Comparison of ENCODE assay signal across 19 mouse cellular contexts in genomic region chr19:56679213-56679965, GRCm38 (mm10). TPM values are rescaled to one million over a fixed set of nuclear protein-coding genes. Genes with fewer than 3 reads are reported as not detected.
DNase-seq lines count a peak whose midpoint lies in the region; ATAC-seq and TF ChIP-seq lines count a peak whose summit lies in the region.
"Had no signal": no experiment of that assay in that cellular context is flagged by ENCODE, and none has a peak within 500 bp of the region (broad histone marks: within the 10 kb centered on the region; RNA-seq: fewer than 3 reads in every experiment).

No protein-coding gene starts in this region.

- TF ChIP-seq CTCF in gastrocnemius, adult 2 months (IDR thresholded peaks at IDR 0.05): no peak
- TF ChIP-seq CTCF in embryonic fibroblast, embryonic 13.5 days (IDR thresholded peaks at IDR 0.05; ENCODE audit: borderline replicate concordance, insufficient read depth, low read length): no peak

- peak; percentile 38 for DNase-seq in gastrocnemius, postnatal 14 days
- DNase-seq in gastrocnemius, adult 2 months: no peak
- no peak for DNase-seq in limb, embryonic 10.5 days (ENCODE audit: low spot score)
- DNase-seq in adrenal gland, postnatal 10 days: no peak
- DNase-seq in yolk sac, embryonic 10.5 days (ENCODE audit: low spot score): no peak
- DNase-seq: cerebellum, postnatal 14 days; liver, embryonic 13.5 days; lung, postnatal 14 days; spleen, adult 18-20 months had no signal

- H3K27ac ChIP-seq in gastrocnemius, adult 2 months: no peak overlapping the region
- peak overlapping the region; percentile 70; the same call in 1 of the 2 replicates for H3K27ac ChIP-seq in limb, embryonic 13.5 days
- no peak overlapping the region for H3K27ac ChIP-seq in limb, embryonic 10.5 days
- H3K27ac ChIP-seq in embryonic fibroblast, embryonic 13.5 days (ENCODE audit: insufficient read depth, low read length): peak overlapping the region; percentile 13; the same call in 1 of the 2 replicates
- peak overlapping the region; percentile 55; the same call in 1 of the 2 replicates for H3K27ac ChIP-seq in limb, embryonic 15.5 days
- H3K27ac ChIP-seq: embryonic facial prominence, embryonic 12.5 days; hindbrain, embryonic 10.5 days; layer of hippocampus, adult 2 months; liver, embryonic 13.5 days; stomach, postnatal 0 days had no signal

- H3K9ac ChIP-seq in limb, embryonic 13.5 days: no peak overlapping the region
- no peak overlapping the region for H3K9ac ChIP-seq in limb, embryonic 15.5 days
- H3K9ac ChIP-seq: embryonic facial prominence, embryonic 12.5 days; liver, embryonic 13.5 days had no signal

- H3K27me3 ChIP-seq in limb, embryonic 13.5 days: no peaks in the 10 kb centered on the region
- 0 out of 2 replicates have a peak, but pooled peaks cover 16% of the 10 kb centered on the region for H3K27me3 ChIP-seq in limb, embryonic 10.5 days (ENCODE audit: low read depth, poor library complexity, severe bottlenecking)
- no peaks in the 10 kb centered on the region for H3K27me3 ChIP-seq in limb, embryonic 15.5 days
- H3K27me3 ChIP-seq: embryonic facial prominence, embryonic 12.5 days; liver, embryonic 13.5 days had no signal

- intact Hi-C loops in gastrocnemius, postnatal 14 days (cut with DNase I; ENCODE audit: low total_unique reads): no loop called here
- intact Hi-C loops in gastrocnemius, adult 2 months (cut with DNase I): no loop called here

- no peak for TF ChIP-seq POLR2A in embryonic fibroblast, embryonic 13.5 days (IDR thresholded peaks at IDR 0.05; ENCODE audit: low read depth, low read length)

- 0 out of 2 replicates have a peak, but pooled peaks have one; percentile 16 for ATAC-seq in limb, embryonic 13.5 days (ENCODE audit: low FRiP score, low read depth)
- no peak for ATAC-seq in limb, embryonic 15.5 days (ENCODE audit: insufficient number of reproducible peaks, low FRiP score, low TSS enrichment, low read depth)
- ATAC-seq: forebrain, embryonic 16.5 days had no signal

- H3K9me3 ChIP-seq in limb, embryonic 13.5 days: no peaks in the 10 kb centered on the region
- H3K9me3 ChIP-seq in limb, embryonic 10.5 days (replicated peaks): no peaks in the 10 kb centered on the region
- no peaks in the 10 kb centered on the region for H3K9me3 ChIP-seq in limb, embryonic 15.5 days
- H3K9me3 ChIP-seq: embryonic facial prominence, embryonic 12.5 days; hindbrain, embryonic 10.5 days; liver, embryonic 13.5 days had no signal

- no peak overlapping the region for H3K4me2 ChIP-seq in limb, embryonic 13.5 days (replicated peaks)
- no peak overlapping the region for H3K4me2 ChIP-seq in limb, embryonic 15.5 days
- H3K4me2 ChIP-seq: embryonic facial prominence, embryonic 12.5 days; liver, embryonic 13.5 days; midbrain, embryonic 11.5 days had no signal

- 77% methylated on average over 18 of the region's 18 CpGs for WGBS in limb, embryonic 13.5 days
- WGBS in limb, embryonic 10.5 days: 90% methylated on average over 18 of the region's 18 CpGs
- WGBS in limb, embryonic 15.5 days: 68% methylated on average over 18 of the region's 18 CpGs

- H3K4me3 ChIP-seq in gastrocnemius, adult 2 months: no peak overlapping the region
- H3K4me3 ChIP-seq in limb, embryonic 13.5 days: no peak overlapping the region
- no peak overlapping the region for H3K4me3 ChIP-seq in limb, embryonic 10.5 days
- H3K4me3 ChIP-seq in embryonic fibroblast, embryonic 13.5 days (ENCODE audit: insufficient read depth, low read length): no peak overlapping the region
- H3K4me3 ChIP-seq in limb, embryonic 15.5 days: no peak overlapping the region
- H3K4me3 ChIP-seq: embryonic facial prominence, embryonic 12.5 days; hindbrain, embryonic 10.5 days; layer of hippocampus, adult 2 months; liver, embryonic 13.5 days had no signal

- peaks cover 44% of the 10 kb centered on the region for H3K4me1 ChIP-seq in limb, embryonic 13.5 days
- H3K4me1 ChIP-seq in limb, embryonic 10.5 days: peaks cover 20% of the 10 kb centered on the region
- 0 out of 2 replicates have a peak, but pooled peaks cover 2% of the 10 kb centered on the region for H3K4me1 ChIP-seq in embryonic fibroblast, embryonic 13.5 days (ENCODE audit: control insufficient read depth, insufficient read depth, low read length)
- peaks cover 34% of the 10 kb centered on the region for H3K4me1 ChIP-seq in limb, embryonic 15.5 days
- H3K4me1 ChIP-seq: embryonic facial prominence, embryonic 12.5 days; liver, embryonic 13.5 days had no signal

- no peaks in the 10 kb centered on the region for H3K36me3 ChIP-seq in limb, embryonic 13.5 days
- H3K36me3 ChIP-seq in limb, embryonic 10.5 days: no peaks in the 10 kb centered on the region
- H3K36me3 ChIP-seq in limb, embryonic 15.5 days: no peaks in the 10 kb centered on the region
- H3K36me3 ChIP-seq: embryonic facial prominence, embryonic 12.5 days; hindbrain, embryonic 10.5 days; liver, embryonic 13.5 days had no signal

RNA-seq across cellular contexts. Expression of gene Adrb1, which starts 42.6 kb away (rescaled TPM):
- total RNA-seq in gastrocnemius, postnatal 14 days (2021): under 1 TPM; 0.27 to 0.53 TPM
- total RNA-seq in gastrocnemius, adult 2 months (2021): under 1 TPM; 0.11 to 0.13 TPM
- 0.61 and 0.62 TPM in 2 replicates for polyA plus RNA-seq in limb, embryonic 13.5 days (2015; fragmentation: Nextera tagmentation; extraction: Ambion mirVana)
- 0.16 TPM in 1 of 2 replicates, not detected in the other for polyA plus RNA-seq in limb, embryonic 10.5 days (2016; fragmentation: Nextera tagmentation; extraction: Ambion mirVana)
- polyA plus RNA-seq in embryonic fibroblast, embryonic 13.5 days (2011; ENCODE audit: insufficient read length, low read depth, missing spikeins): 1.3 and 1.6 TPM in 2 replicates
- 0.30 and 0.79 TPM in 2 replicates for polyA plus RNA-seq in limb, embryonic 15.5 days (2015; fragmentation: Nextera tagmentation; extraction: Ambion mirVana)
- 1 to 10 TPM; 7.2 to 7.4 TPM for total RNA-seq in adrenal gland, postnatal 10 days (2021)
- total RNA-seq: MEL had no signal

Comparison
In these comparisons a context has a peak if more than half of its experiments do, and no peak if none do; other contexts are left out.
1. H3K27ac ChIP-seq: peak in limb, embryonic 13.5 days (single experiment), embryonic fibroblast, embryonic 13.5 days (single experiment) and limb, embryonic 15.5 days (single experiment); none in gastrocnemius, adult 2 months (single experiment) and limb, embryonic 10.5 days (single experiment).